Comparison of ENCODE assay signal across 8 mouse cellular contexts in the genomic region with DNA sequence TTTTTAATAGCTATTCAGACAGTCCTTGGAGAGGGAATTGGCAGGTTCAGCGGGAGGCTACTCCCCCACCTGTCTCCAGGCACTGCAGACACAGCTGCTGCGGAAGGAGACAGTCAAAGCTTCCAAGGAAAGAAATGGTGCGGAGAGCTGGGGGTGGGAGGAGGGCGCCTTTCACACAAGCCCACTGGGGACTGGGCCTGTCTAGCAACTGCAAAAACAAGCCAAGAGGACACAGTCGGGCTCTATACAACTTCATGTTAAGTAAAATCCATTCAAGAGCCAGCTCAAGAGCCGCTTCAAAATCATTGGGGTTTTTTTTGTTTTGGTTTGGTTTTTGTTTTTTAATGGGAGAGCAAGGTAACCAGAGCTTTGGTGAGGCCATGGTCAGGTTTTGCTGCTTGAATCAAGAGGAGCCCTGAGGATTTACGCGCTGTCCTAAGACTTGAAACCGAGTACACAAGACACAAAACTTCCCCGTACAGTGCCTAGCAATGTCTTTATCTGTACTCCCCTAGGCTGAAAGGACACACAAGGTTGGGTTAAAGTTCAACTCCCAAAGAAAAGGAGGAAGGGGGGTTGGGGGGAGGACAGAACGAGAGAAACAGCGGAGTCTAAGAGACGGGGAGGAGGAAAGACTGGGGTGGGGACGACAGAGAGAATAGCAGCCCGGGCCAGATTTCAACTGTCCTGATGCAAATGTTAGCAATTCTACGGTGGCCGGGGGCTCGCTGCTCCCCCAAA.
DNase-seq lines count a peak whose midpoint lies in the region; ATAC-seq lines count a peak whose summit lies in the region.

No protein-coding gene starts in this region.

- H3K9ac ChIP-seq in limb, embryonic 11.5 days (ENCODE audit: low read length), result peak overlapping the region; percentile 72

- peaks cover 36% of the 10 kb centered on the region for H3K27me3 ChIP-seq in erythroblast, embryonic 14.5 days (ENCODE audit: control insufficient read depth)
- H3K27me3 ChIP-seq in limb, embryonic 11.5 days (ENCODE audit: control insufficient read depth, insufficient read depth, low read length), result no peaks in the 10 kb centered on the region
- peaks cover 28% of the 10 kb centered on the region for H3K27me3 ChIP-seq in midbrain, embryonic 10.5 days (ENCODE audit: low read depth, poor library complexity, severe bottlenecking)

- WGBS in limb, embryonic 11.5 days, result 3% methylated on average over 18 of the region's 18 CpGs
- WGBS in midbrain, embryonic 10.5 days, result 1% methylated on average over 18 of the region's 18 CpGs

- peak overlapping the region; percentile 60 for H3K4me2 ChIP-seq in limb, embryonic 11.5 days (ENCODE audit: low read depth, severe bottlenecking)

- no peak overlapping the region; the same call in 1 of the 2 replicates for H3K27ac ChIP-seq in limb, embryonic 11.5 days (replicated peaks; ENCODE audit: low read depth, low read length)
- peak overlapping the region; percentile 86 for H3K27ac ChIP-seq in midbrain, embryonic 10.5 days (replicated peaks)

- DNase-seq in embryo, embryonic 11.5 days (ENCODE audit: low read depth, low spot score), result peak; percentile 38
- DNase-seq in gastrocnemius, postnatal 4 days (ENCODE audit: low spot score in 2 of 2), result peak; percentile 33 to 70
- peak; percentile 62 for DNase-seq in limb, embryonic 11.5 days (ENCODE audit: low spot score)
- peak; percentile 64 for DNase-seq in midbrain, embryonic 10.5 days (ENCODE audit: low spot score)
- peak; percentile 64 for DNase-seq in skeletal muscle tissue, adult 2 months (ENCODE audit: low read depth, low spot score)

- H3K4me1 ChIP-seq in erythroblast, embryonic 14.5 days (ENCODE audit: control insufficient read depth), result peaks cover 6% of the 10 kb centered on the region
- peaks cover 14% of the 10 kb centered on the region for H3K4me1 ChIP-seq in limb, embryonic 11.5 days (ENCODE audit: control insufficient read depth, insufficient read depth, low read length)
- peaks cover 16% of the 10 kb centered on the region for H3K4me1 ChIP-seq in midbrain, embryonic 10.5 days

- no peaks in the 10 kb centered on the region for H3K36me3 ChIP-seq in erythroblast, embryonic 14.5 days (ENCODE audit: control insufficient read depth)
- H3K36me3 ChIP-seq in limb, embryonic 11.5 days (ENCODE audit: control insufficient read depth, insufficient read depth, low read length), result no peaks in the 10 kb centered on the region
- no peaks in the 10 kb centered on the region for H3K36me3 ChIP-seq in midbrain, embryonic 10.5 days

- no peaks in the 10 kb centered on the region for H3K9me3 ChIP-seq in erythroblast, embryonic 14.5 days (ENCODE audit: control insufficient read depth, low read length)
- no peaks in the 10 kb centered on the region for H3K9me3 ChIP-seq in limb, embryonic 11.5 days (ENCODE audit: control insufficient read depth, low read length)
- no peaks in the 10 kb centered on the region for H3K9me3 ChIP-seq in midbrain, embryonic 10.5 days (replicated peaks)

- H3K4me3 ChIP-seq in erythroblast, embryonic 14.5 days (replicated peaks), result peak overlapping the region; percentile 25
- peak overlapping the region; percentile 27 for H3K4me3 ChIP-seq in limb, embryonic 11.5 days (ENCODE audit: low read depth, low read length)
- H3K4me3 ChIP-seq in midbrain, embryonic 10.5 days, result peak overlapping the region; percentile 57

- no peak for ATAC-seq in erythroblast, adult 5-6 weeks (replicated peaks; ENCODE audit: low FRiP score, poor library complexity, severe bottlenecking)
- ATAC-seq in inflammation-experienced regulatory T-cells, adult 6 months, result peak; percentile 50
- ATAC-seq in limb, embryonic 11.5 days (ENCODE audit: insufficient number of reproducible peaks, low FRiP score, low TSS enrichment, low read depth), result 0 out of 2 replicates have a peak, but pooled peaks have one; percentile 17
